Mouse (Mus musculus) retina, embryonic 14.5 days (tissue): ENCODE data around the gene Nkx2-1.
"Not testable (repeated sequence)": the region's sequence is repeated elsewhere in the genome, so short reads cannot be mapped to it uniquely, and the experiment has no call there.

Experiments used
- DNase-seq: peaks from one replicate; pipeline ENCODE4 v3.0.0-alpha.2; 2015; ENCODE audit warnings: low spot score

Gene Nkx2-1

DNA sequence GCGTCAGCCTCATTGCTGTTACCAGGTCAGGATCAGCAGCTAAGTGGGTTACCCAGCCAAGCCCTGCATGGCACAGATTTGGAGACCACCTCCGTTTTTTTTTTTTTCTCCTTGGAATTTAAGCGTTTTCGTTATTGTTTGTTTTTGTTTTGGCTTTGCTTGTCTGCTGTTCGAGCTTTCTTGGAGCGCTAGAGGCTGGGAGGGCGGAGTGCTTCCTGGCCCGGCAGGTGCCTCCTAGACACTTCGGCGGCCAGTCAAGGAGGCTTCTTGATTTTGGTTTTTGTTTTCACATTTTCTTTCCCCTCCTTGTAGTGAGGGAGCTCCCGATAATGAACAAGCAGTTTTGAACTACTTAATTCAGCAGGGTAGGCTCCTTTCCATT is at the start of gene Nkx2-1:
Gene Nkx2-1, minus strand, starts transcription at position 25 of the 382 bp plus-strand sequence.
- DNase-seq: no peak

GRCm38 (mm10) chr12:56541068-56541467 is 4.4 kb upstream of the Nkx2-1 start:
- DNase-seq: peak; percentile 91

- no peak for DNase-seq
Observed at GRCm38 (mm10) chr12:56540591-56540990, 3.9 kb upstream of the Nkx2-1 start.

DNA sequence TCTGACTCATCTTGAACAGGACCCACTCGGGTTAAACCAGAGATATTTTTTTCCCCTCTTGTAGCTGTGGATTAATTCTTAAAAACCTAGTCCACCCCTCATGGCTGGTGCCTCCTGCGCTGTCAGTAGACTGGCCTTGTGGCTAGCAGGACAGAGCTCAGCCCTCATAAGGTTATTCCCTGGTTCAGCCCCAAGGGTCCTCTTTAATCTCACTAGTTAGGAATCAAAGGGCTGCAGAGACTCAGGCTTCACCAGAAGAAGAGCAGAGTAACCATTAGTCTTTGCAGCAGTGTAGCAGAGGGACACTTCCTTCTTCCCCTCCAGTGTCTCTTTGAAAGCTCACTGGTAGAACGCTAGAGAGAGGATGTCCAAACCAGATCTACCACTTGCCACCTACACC is 1.9 kb upstream of the Nkx2-1 start:
- DNase-seq: no peak

- peak; percentile 24 for DNase-seq
Observed at GRCm38 (mm10) chr12:56537931-56538330, 1.2 kb upstream of the Nkx2-1 start.

DNA sequence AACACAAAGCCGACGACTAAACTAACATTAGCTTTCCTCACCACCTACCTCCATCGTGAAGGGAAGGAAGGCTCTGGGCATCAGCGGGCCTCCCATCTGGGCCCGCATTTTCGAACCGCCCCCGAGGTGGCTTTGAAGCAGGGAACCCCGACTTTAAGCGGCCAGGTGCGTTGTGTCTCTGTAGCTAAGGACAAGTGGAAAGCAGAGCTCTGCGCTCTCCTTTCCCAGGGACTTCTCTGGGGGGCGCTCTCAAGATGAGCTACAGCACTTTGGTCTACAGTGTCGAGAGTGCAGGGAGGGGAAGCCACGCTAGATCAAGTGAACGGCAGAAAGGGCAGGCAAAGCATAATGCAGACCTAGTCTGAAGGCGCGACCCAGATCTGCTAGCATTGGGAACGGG is 634 bp upstream of the Nkx2-1 start:
- peak; percentile 30 for DNase-seq

DNA sequence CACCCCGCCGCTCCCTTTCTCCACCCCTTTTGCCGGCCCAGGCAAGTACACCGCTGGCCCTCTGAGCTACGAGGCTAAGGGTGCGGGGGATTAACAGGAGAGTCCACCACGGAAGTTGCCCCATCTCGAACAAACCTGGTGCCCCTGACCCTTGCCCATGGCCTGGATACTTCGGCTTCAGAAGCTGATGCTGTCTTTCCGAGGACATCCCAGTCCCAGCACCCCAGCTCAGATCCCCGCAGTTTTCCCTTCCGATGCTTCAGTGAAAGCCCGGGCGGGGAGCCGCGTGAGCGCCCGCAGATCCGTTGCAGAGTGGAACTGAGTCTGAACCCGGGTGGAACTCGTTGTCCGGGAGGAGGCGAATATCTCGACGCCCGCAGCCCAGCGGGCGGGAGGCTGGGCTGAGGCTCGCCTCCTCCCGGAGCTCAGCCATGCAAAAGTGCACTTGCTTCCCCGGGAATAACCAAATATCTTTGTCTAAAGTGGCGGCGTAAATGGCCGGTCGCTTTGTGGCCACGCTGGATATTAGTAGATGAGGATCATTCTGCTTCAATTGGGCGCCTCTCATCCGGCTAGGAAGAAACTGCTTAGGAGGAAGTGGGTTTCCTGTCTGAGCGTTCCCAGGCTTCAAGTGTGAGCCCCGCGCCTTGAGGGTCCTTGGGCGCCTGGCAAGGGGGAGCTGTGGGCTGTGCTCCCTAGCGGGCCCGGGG is 379 bp downstream of the Nkx2-1 start:
- peak; percentile 42 for DNase-seq

- DNase-seq: peak; percentile 26
Observed at GRCm38 (mm10) chr12:56535411-56536173, 1.1 kb downstream of the Nkx2-1 start.

DNA sequence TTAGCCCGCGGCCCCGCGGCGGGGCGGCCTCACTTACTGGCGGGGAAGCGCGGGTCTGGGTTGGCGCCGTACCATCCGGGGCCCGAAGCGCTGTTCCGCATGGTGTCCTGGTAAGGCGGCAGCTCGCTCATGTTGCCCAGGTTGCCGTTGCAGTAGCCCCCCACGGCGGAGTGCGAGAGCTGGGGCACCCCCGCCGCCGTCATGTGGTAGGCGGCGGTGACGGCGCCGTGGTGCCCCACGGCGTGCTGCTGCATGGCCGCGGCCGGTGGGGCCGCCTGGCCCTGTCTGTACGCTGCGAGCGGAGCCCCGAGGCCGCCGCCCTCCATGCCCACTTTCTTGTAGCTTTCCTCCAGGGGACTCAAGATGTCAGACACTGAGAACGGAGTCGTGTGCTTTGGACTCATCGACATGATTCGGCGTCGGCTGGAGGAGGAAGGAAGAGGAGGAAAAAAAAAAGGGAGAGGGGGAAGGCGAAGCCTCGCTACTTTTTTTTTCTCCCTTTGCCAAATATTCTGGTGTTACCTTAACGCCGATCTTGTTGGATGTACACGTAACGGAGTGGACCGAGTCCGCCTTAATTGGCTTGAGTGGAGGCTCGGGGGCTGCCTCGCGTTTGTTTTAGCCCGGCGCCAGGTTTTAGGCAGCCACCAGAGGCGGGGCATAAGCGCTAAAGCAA is 1.9 kb downstream of the Nkx2-1 start:
- peak; percentile 37 for DNase-seq

DNA sequence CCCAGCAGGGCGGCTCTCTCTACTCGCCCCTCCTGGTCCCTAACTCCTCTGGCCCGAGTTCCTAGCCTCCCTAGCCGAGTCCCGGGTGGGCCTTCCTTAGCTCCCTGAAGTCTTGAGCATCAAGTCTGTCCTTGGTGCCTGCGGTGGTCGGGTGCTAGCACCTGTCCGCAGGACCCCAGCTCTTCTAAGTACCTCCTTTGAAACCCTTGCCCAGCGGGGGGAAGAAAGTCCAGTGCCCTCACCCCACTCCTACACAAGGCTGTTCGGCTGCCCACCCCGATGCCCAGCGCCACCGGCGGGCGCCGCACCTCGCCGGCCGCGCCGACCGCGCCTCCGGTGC is 2.4 kb downstream of the Nkx2-1 start:
- DNase-seq: peak; percentile 14

DNA sequence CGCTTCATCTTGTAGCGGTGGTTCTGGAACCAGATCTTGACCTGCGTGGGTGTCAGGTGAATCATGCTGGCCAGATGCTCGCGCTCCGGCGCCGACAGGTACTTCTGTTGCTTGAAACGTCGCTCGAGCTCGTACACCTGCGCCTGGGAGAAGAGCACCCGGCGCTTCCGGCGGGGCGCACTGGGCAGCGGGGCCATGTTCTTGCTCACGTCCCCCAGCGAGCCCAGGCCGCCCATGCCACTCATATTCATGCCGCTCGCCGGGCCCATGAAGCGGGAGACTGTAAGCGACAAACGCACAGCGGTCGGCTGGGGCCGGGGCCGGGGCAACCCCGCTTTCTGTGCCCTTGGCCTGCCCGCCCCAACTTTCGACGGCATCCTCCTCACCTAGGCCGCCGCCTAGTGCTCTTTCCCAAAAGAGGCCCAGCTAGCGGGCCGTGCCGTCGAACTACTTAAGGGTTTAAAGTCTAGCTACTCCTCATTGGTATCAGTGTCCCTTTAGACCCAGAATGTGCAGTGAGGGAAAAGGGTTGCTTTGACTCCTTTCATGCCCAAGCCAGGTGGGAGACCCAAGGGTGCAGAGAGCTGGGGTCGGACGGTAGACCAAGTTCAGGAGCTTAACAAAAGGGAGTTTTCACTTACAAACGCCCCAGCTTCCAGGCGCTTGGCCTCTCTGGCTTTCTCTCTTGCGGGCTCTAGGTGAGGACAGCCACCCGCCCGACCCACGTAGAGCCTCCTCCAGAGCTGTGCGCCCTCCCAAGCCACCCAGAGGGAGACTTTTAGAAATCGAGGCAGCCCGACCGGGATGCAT is 3.0 kb downstream of the Nkx2-1 start:
- peak; percentile 34 for DNase-seq

DNA sequence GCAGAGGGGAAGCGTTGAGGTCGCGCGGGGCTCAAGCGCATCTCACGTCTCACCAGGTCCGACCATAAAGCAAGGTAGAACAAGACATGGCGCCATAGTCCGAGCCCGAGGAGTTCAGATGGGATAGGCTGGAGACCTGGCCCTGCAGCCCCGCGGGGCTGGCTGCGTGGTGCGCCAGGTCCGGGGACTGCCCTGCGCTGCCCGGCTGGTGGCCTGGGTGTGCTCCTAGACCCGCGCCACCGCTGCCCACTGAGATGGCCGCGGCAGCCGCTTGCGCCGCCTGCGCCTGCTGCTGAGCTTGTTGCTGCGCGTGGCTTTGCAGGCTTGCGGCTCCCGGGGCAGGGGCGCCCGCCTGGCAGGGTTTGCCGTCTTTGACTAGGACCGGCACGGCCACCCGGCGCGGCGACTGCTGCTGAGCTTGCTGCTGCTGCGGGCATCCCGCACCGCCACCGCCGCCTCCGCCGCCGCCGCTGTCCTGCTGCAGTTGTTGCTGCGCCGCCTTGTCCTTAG is 3.7 kb downstream of the Nkx2-1 start:
- DNase-seq: peak; percentile 57

- DNase-seq: peak; percentile 45
Observed at GRCm38 (mm10) chr12:56532142-56532541, 4.6 kb downstream of the Nkx2-1 start.

DNA sequence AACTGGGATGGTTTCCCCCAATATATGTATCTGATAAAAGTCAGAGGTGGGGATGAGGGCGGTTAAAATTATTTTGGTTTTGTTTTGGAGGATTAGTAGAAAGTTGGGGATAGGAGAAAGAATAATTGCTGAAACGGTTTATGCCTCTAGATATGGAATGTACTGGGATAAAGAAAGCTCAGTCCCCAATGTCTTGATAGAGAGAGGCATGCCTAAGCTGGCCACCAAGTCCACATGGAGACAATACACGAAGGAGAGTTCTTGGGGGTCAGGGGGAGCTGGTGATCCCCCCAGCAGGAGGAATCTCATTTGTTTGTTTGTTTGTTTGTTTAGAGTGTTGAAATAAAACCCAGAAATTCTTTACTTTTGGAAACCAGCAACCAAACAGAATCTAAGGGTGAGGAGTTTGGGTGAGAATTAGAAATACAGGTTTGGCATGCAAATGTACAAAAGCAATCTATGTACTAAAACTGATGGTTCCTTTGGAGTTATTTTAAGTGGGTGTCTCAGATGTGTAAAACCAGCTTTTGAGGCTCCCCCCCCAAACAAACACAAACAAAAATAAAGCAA is 5.6 kb downstream of the Nkx2-1 start:
- no peak for DNase-seq

DNA sequence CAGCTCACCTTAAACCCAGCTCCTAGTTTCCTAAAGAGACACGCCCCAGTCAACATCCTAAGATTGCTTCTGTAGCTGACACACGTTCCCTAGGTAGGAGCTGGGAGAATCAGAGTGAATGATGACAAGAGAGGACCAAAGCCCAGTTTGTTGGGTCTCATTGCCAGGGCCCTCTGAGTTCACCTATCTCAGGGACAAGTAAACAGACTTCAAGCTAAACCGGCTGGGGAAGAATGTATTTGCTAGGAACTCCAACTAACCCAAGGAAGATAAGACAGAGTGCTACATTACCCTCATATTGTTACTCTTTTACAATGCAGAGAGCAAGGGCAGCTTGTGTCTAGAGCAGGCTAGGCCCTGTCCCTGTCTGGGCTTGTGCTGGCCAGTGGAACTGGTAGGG is 6.8 kb downstream of the Nkx2-1 start:
- DNase-seq: no peak

GRCm38 (mm10) chr12:56528881-56529681 is 7.6 kb downstream of the Nkx2-1 start:
- no peak for DNase-seq

DNA sequence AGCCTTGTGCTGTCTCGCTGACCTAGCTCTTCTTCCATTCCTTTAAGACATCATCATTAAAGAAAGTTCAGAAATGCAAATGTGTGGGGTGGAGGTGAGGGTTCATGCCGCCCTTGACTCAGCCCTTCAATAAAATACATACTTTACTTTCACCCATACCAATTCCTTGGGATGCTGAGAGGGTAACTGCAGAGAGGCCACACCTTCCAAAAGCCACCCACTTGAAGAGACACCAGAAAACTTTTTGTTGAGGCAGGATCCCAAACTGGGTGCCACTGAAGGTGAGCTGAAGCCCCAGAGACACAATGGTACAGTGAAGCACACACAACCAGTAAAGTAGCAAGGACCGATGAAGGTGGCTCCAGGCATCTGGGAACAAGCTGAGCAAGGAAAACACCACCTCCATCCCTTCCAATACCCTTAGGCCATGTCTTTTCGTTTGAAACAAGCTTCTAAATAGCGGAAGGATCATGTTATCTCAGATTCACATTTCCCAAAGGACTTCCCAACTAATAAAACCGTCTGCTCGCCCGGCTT is 8.6 kb downstream of the Nkx2-1 start:
- DNase-seq: no peak

- no peak for DNase-seq
Observed at GRCm38 (mm10) chr12:56527071-56527470, 9.6 kb downstream of the Nkx2-1 start.

- not testable (repeated sequence) for DNase-seq
Observed at GRCm38 (mm10) chr12:56525219-56525797, 11.4 kb downstream of the Nkx2-1 start.

DNA sequence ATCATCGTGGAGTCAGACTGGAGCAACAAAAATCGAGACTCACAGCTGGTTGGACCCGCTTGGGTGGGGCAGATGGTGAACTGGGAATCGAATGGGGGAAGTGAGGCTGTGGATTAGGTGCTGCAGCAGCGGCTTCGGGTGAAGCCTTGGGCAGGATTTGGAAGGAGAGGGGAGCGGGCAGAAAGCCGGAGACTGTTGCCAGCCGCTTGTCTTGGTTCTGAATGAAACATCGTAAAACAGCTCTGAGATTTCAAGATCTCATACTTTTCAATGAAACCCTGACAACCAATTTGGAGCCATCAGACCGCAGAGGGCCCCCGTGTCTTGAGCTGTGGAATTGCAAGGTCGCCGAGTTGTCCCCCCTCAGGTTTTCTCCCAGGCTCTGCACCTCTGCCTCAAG is 12.5 kb downstream of the Nkx2-1 start:
- DNase-seq: peak; percentile 35
